Mouse (Mus musculus) layer of hippocampus, postnatal 10 days (tissue): ENCODE measurements around the gene Olfr1424. TPM values are rescaled to one million over a fixed set of nuclear protein-coding genes. Genes with fewer than 3 reads are reported as not detected.

Experiments
- total RNA-seq, 2 experiments: library from RNA; stranded (reverse); gene quantifications; 2 replicates each; pipeline ENCODE4 v1.2.3; 2021

The Olfr1424 gene
- total RNA-seq, 2 experiments from 2014 or later, result not detected

Other genes with a start within 250 kb of the Olfr1424 start
- 10 to 100 TPM; 19.1 to 23.2 TPM for gene Stx3, start 243.3 kb downstream of the Olfr1424 start, total RNA-seq
- gene Olfr1417, start 223.5 kb downstream of the Olfr1424 start, total RNA-seq, result not detected
- gene Olfr1418, start 201.6 kb downstream of the Olfr1424 start, total RNA-seq, result not detected
- gene Olfr1419, start 187.6 kb downstream of the Olfr1424 start, total RNA-seq, result not detected
- not detected for gene Olfr1420, start 176.1 kb downstream of the Olfr1424 start, total RNA-seq
- 10 to 100 TPM; 20.3 to 22.3 TPM for gene Patl1, start 150.3 kb downstream of the Olfr1424 start, total RNA-seq
- gene Osbp, start 96.7 kb downstream of the Olfr1424 start, total RNA-seq, result 10 to 100 TPM; 54.2 to 56.3 TPM
- not detected for gene Olfr1423, start 21.4 kb downstream of the Olfr1424 start, total RNA-seq
- not detected for gene Olfr1425, start 15.0 kb upstream of the Olfr1424 start, total RNA-seq
- not detected for gene Olfr1426, start 29.3 kb upstream of the Olfr1424 start, total RNA-seq
- gene Olfr1427, start 40.7 kb upstream of the Olfr1424 start, total RNA-seq, result not detected
- not detected for gene Olfr1428, start 53.2 kb upstream of the Olfr1424 start, total RNA-seq
- gene Olfr76, start 60.5 kb upstream of the Olfr1424 start, total RNA-seq, result not detected
- gene Olfr1555-ps1, start 107.4 kb upstream of the Olfr1424 start, total RNA-seq, result not detected
- not detected for gene Olfr1431, start 138.0 kb upstream of the Olfr1424 start, total RNA-seq
- gene Olfr1432, start 169.9 kb upstream of the Olfr1424 start, total RNA-seq, result not detected
- gene Olfr262, start 179.0 kb upstream of the Olfr1424 start, total RNA-seq, result not detected
- gene Olfr235, start 198.3 kb upstream of the Olfr1424 start, total RNA-seq, result not detected
- gene Olfr1434, start 217.2 kb upstream of the Olfr1424 start, total RNA-seq, result not detected
- gene Olfr1436, start 236.4 kb upstream of the Olfr1424 start, total RNA-seq, result not detected